Mouse (Mus musculus): Measurements from ENCODE around the gene Atp8a2.
"Not testable (repeated sequence)": the region's sequence is repeated elsewhere in the genome, so short reads cannot be mapped to it uniquely, and the experiment has no call there.

Atp8a2 gene

GRCm38 (mm10) chr14:59646826-59647697 lies 549.9 kb downstream of the Atp8a2 start:
- DNase-seq (ENCODE audit: low spot score in 2 of 2) = no peak

DNA sequence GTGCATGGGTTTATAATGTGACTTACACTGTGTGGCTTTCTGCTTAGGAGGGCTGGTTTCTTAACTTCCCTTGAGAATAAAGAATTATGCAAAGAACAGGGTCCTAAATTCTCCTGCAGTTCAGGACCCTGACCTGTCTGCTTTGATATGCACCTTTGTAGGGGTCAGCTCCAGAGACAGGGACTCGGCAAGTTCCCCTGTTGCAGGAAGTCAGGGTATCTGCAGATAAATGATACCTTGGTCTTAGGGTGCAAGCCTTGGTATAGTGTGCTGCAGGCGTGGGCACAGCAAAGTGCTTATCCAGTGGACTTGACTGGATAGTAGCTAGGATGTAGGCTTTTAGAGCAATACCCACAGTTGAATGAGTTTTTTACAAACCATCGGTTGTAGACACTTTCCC lies 552.1 kb downstream of the Atp8a2 start:
- DNase-seq (ENCODE audit: low spot score in 2 of 2) = no peak

DNA sequence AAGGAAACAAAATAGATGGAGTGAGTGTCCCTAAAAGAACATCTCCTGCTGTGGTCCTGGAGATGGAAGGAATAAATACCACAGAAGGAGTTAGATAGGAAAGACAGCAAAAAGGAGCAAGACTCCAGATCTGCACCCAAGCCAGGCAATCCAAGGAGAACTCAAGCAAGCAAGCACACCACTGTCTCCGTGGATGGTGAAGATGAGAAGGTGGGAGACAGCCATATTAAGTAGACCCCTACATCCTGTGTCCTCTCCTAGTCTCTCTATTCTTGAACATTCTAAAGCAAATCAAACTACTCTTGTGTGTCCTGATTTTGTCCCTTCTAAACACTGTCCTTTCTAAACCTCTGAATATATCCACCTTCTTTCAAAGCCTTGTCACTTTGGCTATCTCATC lies 552.8 kb downstream of the Atp8a2 start:
- no peak for DNase-seq (ENCODE audit: low spot score in 2 of 2)

- DNase-seq (ENCODE audit: low spot score in 2 of 2) = peak in 1 of 2 experiments; percentile 25
These were observed 553.4 kb downstream of the Atp8a2 start for GRCm38 (mm10) chr14:59643582-59643981.

GRCm38 (mm10) chr14:59641856-59642255 lies 555.1 kb downstream of the Atp8a2 start:
- DNase-seq (ENCODE audit: low spot score in 2 of 2) = no peak

- DNase-seq (ENCODE audit: low spot score in 2 of 2) = no peak
These were observed 557.9 kb downstream of the Atp8a2 start for GRCm38 (mm10) chr14:59638906-59639703.

DNA sequence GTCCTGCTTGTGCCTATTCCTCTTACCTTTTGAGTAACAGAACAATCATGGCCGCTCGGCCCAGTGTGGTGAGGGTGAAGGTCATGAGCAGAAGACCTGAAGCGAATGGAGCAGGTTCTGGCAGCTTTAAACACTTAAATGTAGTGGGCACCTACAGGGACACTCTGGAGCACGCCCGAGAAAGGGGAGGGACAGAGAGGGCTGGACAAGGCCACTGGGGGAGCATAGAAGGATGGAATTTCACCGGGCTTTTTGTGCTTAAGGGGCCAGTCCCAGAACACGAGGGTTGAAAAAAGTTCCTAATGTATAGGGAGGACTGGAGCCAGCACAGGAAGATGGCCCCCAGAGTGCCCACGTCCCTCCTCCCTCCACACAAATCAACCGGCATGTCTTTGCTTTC lies 563.0 kb downstream of the Atp8a2 start:
- no peak for DNase-seq (ENCODE audit: low spot score in 2 of 2)

- DNase-seq (ENCODE audit: low spot score in 2 of 2) = no peak
These were observed 563.6 kb downstream of the Atp8a2 start for GRCm38 (mm10) chr14:59633295-59633898.

DNA sequence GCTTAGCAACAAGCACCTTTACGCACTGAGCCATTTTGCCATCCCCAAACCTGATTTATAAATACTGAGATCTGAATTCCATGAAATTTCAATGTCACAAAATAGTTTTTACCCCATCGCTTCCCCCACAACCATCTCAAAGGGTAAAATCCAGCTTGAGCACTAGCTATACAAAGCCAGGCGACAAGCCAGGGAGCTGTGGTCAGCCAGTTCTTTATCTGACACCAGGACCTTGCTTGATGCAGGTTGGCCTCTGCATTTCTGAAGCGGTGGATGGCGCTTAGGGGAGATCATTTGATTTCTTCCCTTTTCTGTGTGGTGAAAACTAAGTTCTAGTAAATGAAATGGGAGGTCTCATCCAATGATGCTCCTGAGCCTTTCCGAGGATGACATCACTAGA lies 564.9 kb downstream of the Atp8a2 start:
- DNase-seq (ENCODE audit: low spot score in 2 of 2) = no peak

GRCm38 (mm10) chr14:59630096-59630495 lies 566.9 kb downstream of the Atp8a2 start:
- no peak for DNase-seq (ENCODE audit: low spot score in 2 of 2)

- no peak for DNase-seq (ENCODE audit: low spot score in 2 of 2)
These were observed 567.7 kb downstream of the Atp8a2 start for GRCm38 (mm10) chr14:59629308-59629707.

GRCm38 (mm10) chr14:59627823-59628222 lies 569.2 kb downstream of the Atp8a2 start:
- DNase-seq (ENCODE audit: low spot score in 2 of 2) = no peak

- DNase-seq (ENCODE audit: low spot score in 2 of 2) = no peak
These were observed 569.8 kb downstream of the Atp8a2 start for GRCm38 (mm10) chr14:59627142-59627680.

- no peak for DNase-seq (ENCODE audit: low spot score in 2 of 2)
These were observed 570.3 kb downstream of the Atp8a2 start for GRCm38 (mm10) chr14:59626711-59627110.

- DNase-seq (ENCODE audit: low spot score in 2 of 2) = peak in 1 of 2 experiments; percentile 37
These were observed 571.1 kb downstream of the Atp8a2 start for GRCm38 (mm10) chr14:59625806-59626364.

- peak; percentile 23 to 48 for DNase-seq (ENCODE audit: low spot score in 2 of 2)
These were observed 571.7 kb downstream of the Atp8a2 start, which contains the start of gene Shisa2 for GRCm38 (mm10) chr14:59625158-59625805. Gene Shisa2 (plus strand): TSS chr14:59625308.

- DNase-seq (ENCODE audit: low spot score in 2 of 2) = no peak
These were observed 572.6 kb downstream of the Atp8a2 start for GRCm38 (mm10) chr14:59624326-59624885.

- no peak for DNase-seq (ENCODE audit: low spot score in 2 of 2)
These were observed 580.2 kb downstream of the Atp8a2 start for GRCm38 (mm10) chr14:59616802-59617201.

DNA sequence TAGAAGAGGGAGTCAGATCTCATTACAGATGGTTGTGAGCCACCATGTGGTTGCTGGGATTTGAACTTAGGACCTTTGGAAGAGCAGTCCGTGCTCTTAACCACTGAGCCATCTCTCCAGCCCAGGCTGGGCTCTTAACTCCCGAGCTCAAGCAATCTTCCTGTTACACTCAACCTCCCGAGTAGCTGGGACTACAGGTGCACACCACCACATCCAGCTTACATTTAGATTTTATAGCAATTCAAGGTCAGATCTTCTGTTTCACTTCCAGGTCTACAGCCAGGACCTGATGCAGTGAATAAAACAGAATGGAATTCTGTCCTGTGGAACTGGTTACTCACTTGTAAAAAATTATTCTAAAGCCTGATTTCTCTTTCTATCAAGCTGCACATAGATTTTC lies 582.8 kb downstream of the Atp8a2 start:
- DNase-seq (ENCODE audit: low spot score in 2 of 2) = not testable (repeated sequence)

DNA sequence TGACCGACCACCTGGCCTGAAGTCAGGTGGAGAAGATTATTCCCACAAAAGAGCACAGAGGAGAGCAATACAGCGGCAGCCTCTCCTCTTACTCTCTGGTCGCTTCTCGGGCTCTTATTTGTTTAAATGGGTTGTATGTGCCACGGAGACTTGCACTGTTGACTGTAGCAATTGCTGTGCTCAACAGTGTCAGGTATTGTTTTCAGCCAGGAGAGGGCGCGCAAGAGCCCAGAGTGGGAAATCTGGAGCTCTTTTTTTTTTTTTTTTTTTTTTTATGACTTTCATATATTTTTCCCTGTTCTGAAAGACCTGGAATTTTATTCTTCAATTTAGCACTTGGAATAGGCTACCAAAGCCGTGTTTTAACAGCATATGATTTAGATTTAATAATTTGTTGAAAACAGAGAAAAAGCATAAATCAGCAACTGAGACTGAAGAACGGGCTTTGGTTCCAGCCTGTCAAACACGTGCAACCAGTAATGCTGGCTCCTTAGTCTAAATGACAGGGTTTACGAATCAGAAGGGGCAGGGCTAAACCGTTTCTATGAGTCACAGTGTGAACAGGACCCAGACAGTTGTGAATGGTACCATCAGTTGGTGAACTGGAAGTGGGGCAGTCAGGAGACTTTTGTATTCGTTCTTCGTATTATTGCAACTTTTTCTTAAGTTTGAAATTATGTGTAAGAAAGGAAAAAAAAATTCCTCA lies 583.9 kb downstream of the Atp8a2 start:
- peak in 1 of 2 experiments; percentile 76 for DNase-seq (ENCODE audit: low spot score in 2 of 2)

All from spleen, postnatal 10 days (tissue).